Mouse (Mus musculus) lung, postnatal 0 days (tissue): ENCODE measurements at regions not wholly inside any gene's neighbourhood (a gene's known extent, or its start where the extent isn't known, plus 50 kb on each side); places are given as distances from the start of the nearest gene placed in this dataset.

Experiments used
- CTCF ChIP-seq: IDR thresholded peaks from 2 replicates; pipeline ENCODE4 v1.5.1; 2016; ENCODE audit warnings: antibody characterized with exemption, mild to moderate bottlenecking
- EP300 ChIP-seq: IDR thresholded peaks from 2 replicates; pipeline ENCODE4 v1.6.1; 2016; ENCODE audit warnings: antibody characterized with exemption, mild to moderate bottlenecking, control low read depth

- peak; percentile 28; the same call in 1 of the 2 replicates for TF ChIP-seq CTCF
- 0 out of 2 replicates have a peak, but pooled peaks have one; percentile 46 for TF ChIP-seq EP300
These were observed 424.0 kb downstream of the Ptprc start for GRCm38 (mm10) chr1:137751446-137751961.
